ENCODE assay signal across 1 mouse cellular context in genomic region chr9:44125546-44126428, GRCm38 (mm10).
TF ChIP-seq lines count a peak whose summit lies in the region.

No protein-coding gene starts in this region.

TF ChIP-seq in C2C12, 6 proteins besides CTCF, POLR2A, EP300 and RAD21:
- no peak for TF ChIP-seq MYOD1 (IDR thresholded peaks at IDR 0.05; ENCODE audit: control insufficient read depth, insufficient read length, low read depth)
- no peak for TF ChIP-seq MAX (IDR thresholded peaks at IDR 0.05)
- TF ChIP-seq CEBPB (IDR thresholded peaks at IDR 0.05; ENCODE audit: low read depth) = no peak
- no peak for TF ChIP-seq MYOG (IDR thresholded peaks at IDR 0.05; ENCODE audit: control insufficient read depth, extremely low read depth, insufficient read length)
- no peak for TF ChIP-seq FOSL1 (IDR thresholded peaks at IDR 0.05; ENCODE audit: insufficient read depth, low read length, poor library complexity, severe bottlenecking)
- TF ChIP-seq USF1 (IDR thresholded peaks at IDR 0.05; ENCODE audit: low read depth) = no peak
